Mouse (Mus musculus) midbrain, embryonic 16.5 days (tissue): ENCODE data around the gene Muc20. TPM values are rescaled to one million over a fixed set of nuclear protein-coding genes. Genes with fewer than 3 reads are reported as not detected.

Experiments used
- ATAC-seq: fragments of 200-750 bp; cut with Nextera tagmentation; 2 replicates; pipeline ENCODE4 v1.8.0; 2017; ENCODE audit warnings: moderate TSS enrichment
- H3K27ac ChIP-seq: fragments of 300-500 bp; sonication (generic); 2 replicates; pipeline ENCODE4 v1.5.1; 2014; ENCODE audit warnings: mild to moderate bottlenecking, low read length, mixed read lengths
- H3K27me3 ChIP-seq: fragments of 300-500 bp; sonication (generic); 2 replicates; pipeline ENCODE4 v1.6.1; 2014; ENCODE audit warnings: low read depth, low read length, mixed read lengths; ENCODE audit not compliant: control insufficient read depth, insufficient read depth
- H3K36me3 ChIP-seq: fragments of 300-500 bp; sonication (generic); 2 replicates; pipeline ENCODE4 v1.6.1; 2014; ENCODE audit warnings: mild to moderate bottlenecking, low read length, moderate library complexity, mixed read lengths; ENCODE audit not compliant: control insufficient read depth, insufficient read depth
- H3K4me1 ChIP-seq: fragments of 300-500 bp; sonication (generic); 2 replicates; pipeline ENCODE4 v1.6.1; 2014; ENCODE audit warnings: mild to moderate bottlenecking, low read length, mixed read lengths; ENCODE audit not compliant: control insufficient read depth, insufficient read depth
- H3K4me2 ChIP-seq: fragments of 300-500 bp; sonication (generic); 2 replicates; pipeline ENCODE4 v1.6.1; 2014; ENCODE audit warnings: mild to moderate bottlenecking, low read length, mixed read lengths
- H3K4me3 ChIP-seq: fragments of 300-500 bp; sonication (generic); 2 replicates; pipeline ENCODE4 v1.5.1; 2014; ENCODE audit warnings: low read depth, mild to moderate bottlenecking, low read length, moderate library complexity, mixed read lengths
- H3K9ac ChIP-seq: fragments of 300-500 bp; sonication (generic); 2 replicates; pipeline ENCODE4 v1.6.1; 2014; ENCODE audit warnings: low read depth, low read length, mixed read lengths
- H3K9me3 ChIP-seq: fragments of 300-500 bp; sonication (generic); replicated peaks from 2 replicates; pipeline ENCODE4 v1.6.1; 2014; ENCODE audit warnings: mild to moderate bottlenecking, low read length, mixed read lengths; ENCODE audit not compliant: control insufficient read depth, poor library complexity, severe bottlenecking
- WGBS: fragments of 180-500 bp; shearing (Covaris S2); extraction: QIAGEN DNeasy Blood & Tissue Kit; methylation state at CpG from one replicate; pipeline ENCODE4 v1.1.7; 2014; 5-methylcytosine and 5-hydroxymethylcytosine counted together
- polyA plus RNA-seq: library from polyadenylated mRNA; unstranded; fragments of >200 nt; fragmentation: Nextera tagmentation; extraction: Ambion mirVana; gene quantifications from 2 replicates; pipeline ENCODE4 v1.2.1, GENCODE M21; 2015

Gene Muc20
- polyA plus RNA-seq, result not detected in 2 replicates

- Histone ChIP-seq H3K9ac (no peak within 1 kb of the TSS), H3K4me2 (no peak within 1 kb of the TSS), H3K4me3 (no peak within 1 kb of the TSS), H3K9me3 (no peaks in the 10 kb centered on the region), H3K27ac (no peak within 1 kb of the TSS), H3K36me3 (no peaks in the 10 kb centered on the region), H3K27me3 (no peaks in the 10 kb centered on the region), H3K4me1 (no peaks in the 10 kb centered on the region)
- no peak for ATAC-seq
- WGBS, result 75% methylated on average over 3 of the region's 3 CpGs
Measured at GRCm38 (mm10) chr16:32797426-32797689, at the start of gene Muc20. Gene Muc20, minus strand, starts transcription at chr16:32797435.

- H3K9ac ChIP-seq, result no peak overlapping the region
- H3K4me3 ChIP-seq, result no peak overlapping the region
- no peaks in the 10 kb centered on the region for H3K4me1 ChIP-seq
- 85% methylated on average over 4 of the region's 4 CpGs for WGBS
- no peaks in the 10 kb centered on the region for H3K9me3 ChIP-seq
- no peak overlapping the region for H3K4me2 ChIP-seq
- H3K36me3 ChIP-seq, result peaks cover 32% of the 10 kb centered on the region
- no peak overlapping the region for H3K27ac ChIP-seq
- ATAC-seq, result no peak
- no peaks in the 10 kb centered on the region for H3K27me3 ChIP-seq
Measured at GRCm38 (mm10) chr16:32831501-32831900, 34.3 kb upstream of the Muc20 start.

GRCm38 (mm10) chr16:32829104-32829503, 31.9 kb upstream of the Muc20 start:
- peaks cover 36% of the 10 kb centered on the region for H3K36me3 ChIP-seq
- H3K4me1 ChIP-seq, result no peaks in the 10 kb centered on the region
- H3K27ac ChIP-seq, result no peak overlapping the region
- 92% methylated on average over 11 of the region's 11 CpGs for WGBS
- no peak overlapping the region for H3K4me3 ChIP-seq
- H3K27me3 ChIP-seq, result no peaks in the 10 kb centered on the region
- ATAC-seq, result no peak
- H3K9me3 ChIP-seq, result no peaks in the 10 kb centered on the region
- H3K4me2 ChIP-seq, result no peak overlapping the region
- H3K9ac ChIP-seq, result no peak overlapping the region

GRCm38 (mm10) chr16:32826521-32826920, 29.3 kb upstream of the Muc20 start:
- Histone ChIP-seq H3K9me3 (no peaks in the 10 kb centered on the region), H3K9ac (no peak overlapping the region), H3K4me3 (no peak overlapping the region), H3K4me1 (no peaks in the 10 kb centered on the region), H3K4me2 (no peak overlapping the region), H3K27me3 (no peaks in the 10 kb centered on the region), H3K27ac (no peak overlapping the region), H3K36me3 (peaks cover 51% of the 10 kb centered on the region)
- WGBS, result 96% methylated on average over 11 of the region's 11 CpGs
- ATAC-seq, result no peak

GRCm38 (mm10) chr16:32825380-32825779, 28.1 kb upstream of the Muc20 start:
- Histone ChIP-seq H3K27ac (no peak overlapping the region), H3K9ac (no peak overlapping the region), H3K27me3 (no peaks in the 10 kb centered on the region), H3K4me2 (no peak overlapping the region), H3K4me3 (no peak overlapping the region), H3K36me3 (peaks cover 51% of the 10 kb centered on the region), H3K9me3 (no peaks in the 10 kb centered on the region), H3K4me1 (no peaks in the 10 kb centered on the region)
- WGBS, result 85% methylated on average over 12 of the region's 12 CpGs
- ATAC-seq, result no peak

GRCm38 (mm10) chr16:32824061-32824460, 26.8 kb upstream of the Muc20 start:
- WGBS, result 96% methylated on average over 13 of the region's 13 CpGs
- Histone ChIP-seq H3K4me3 (no peak overlapping the region), H3K9ac (no peak overlapping the region), H3K4me1 (no peaks in the 10 kb centered on the region), H3K36me3 (peaks cover 44% of the 10 kb centered on the region), H3K27ac (no peak overlapping the region), H3K9me3 (no peaks in the 10 kb centered on the region), H3K27me3 (no peaks in the 10 kb centered on the region), H3K4me2 (no peak overlapping the region)
- ATAC-seq, result no peak

GRCm38 (mm10) chr16:32823487-32823886, 26.3 kb upstream of the Muc20 start:
- ATAC-seq, result no peak
- Histone ChIP-seq H3K9me3 (no peaks in the 10 kb centered on the region), H3K4me1 (no peaks in the 10 kb centered on the region), H3K4me2 (no peak overlapping the region), H3K9ac (no peak overlapping the region), H3K27ac (no peak overlapping the region), H3K36me3 (peaks cover 42% of the 10 kb centered on the region), H3K27me3 (no peaks in the 10 kb centered on the region), H3K4me3 (no peak overlapping the region)
- 93% methylated on average over 8 of the region's 8 CpGs for WGBS

GRCm38 (mm10) chr16:32822881-32823280, 25.6 kb upstream of the Muc20 start:
- Histone ChIP-seq H3K4me2 (no peak overlapping the region), H3K9ac (no peak overlapping the region), H3K36me3 (peaks cover 39% of the 10 kb centered on the region), H3K27me3 (no peaks in the 10 kb centered on the region), H3K4me3 (no peak overlapping the region), H3K9me3 (no peaks in the 10 kb centered on the region), H3K4me1 (no peaks in the 10 kb centered on the region), H3K27ac (no peak overlapping the region)
- WGBS, result 95% methylated on average over 5 of the region's 5 CpGs
- ATAC-seq, result no peak

GRCm38 (mm10) chr16:32822450-32822827, 25.2 kb upstream of the Muc20 start:
- Histone ChIP-seq H3K4me2 (no peak overlapping the region), H3K9me3 (no peaks in the 10 kb centered on the region), H3K27me3 (no peaks in the 10 kb centered on the region), H3K27ac (no peak overlapping the region), H3K36me3 (peaks cover 34% of the 10 kb centered on the region), H3K4me1 (no peaks in the 10 kb centered on the region), H3K9ac (no peak overlapping the region), H3K4me3 (no peak overlapping the region)
- no peak for ATAC-seq
- WGBS, result 83% methylated on average over 6 of the region's 6 CpGs
